Mouse (Mus musculus) c-Kit-positive CD71-positive TER-119-positive erythroid progenitor cells, embryonic 14.5 days (primary cell): ENCODE data around the gene Egfem1.

ENCODE experiments used
- DNase-seq: peaks from one replicate; pipeline ENCODE4 v3.0.0-alpha.2; 2013; ENCODE audit warnings: low spot score

Gene Egfem1

DNA sequence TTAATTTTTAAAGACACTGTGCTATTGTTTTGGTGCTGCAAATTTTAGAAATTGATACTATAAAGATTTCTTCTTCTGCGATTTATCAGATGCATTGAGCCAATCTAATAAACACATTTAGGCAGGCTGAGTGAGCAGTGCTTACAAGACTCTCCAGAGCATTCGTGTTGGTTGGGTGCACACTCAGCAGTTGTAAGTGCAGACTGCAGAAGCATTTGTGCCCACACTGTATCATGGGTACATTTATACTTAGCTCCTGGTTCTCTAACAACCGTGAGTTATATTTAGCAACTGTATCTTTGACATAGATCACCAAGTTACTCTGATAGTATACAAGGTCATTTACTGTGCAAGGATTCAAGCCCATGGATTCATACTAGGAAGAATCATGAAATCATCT is 264.0 kb downstream of the Egfem1 start:
- no peak for DNase-seq

DNA sequence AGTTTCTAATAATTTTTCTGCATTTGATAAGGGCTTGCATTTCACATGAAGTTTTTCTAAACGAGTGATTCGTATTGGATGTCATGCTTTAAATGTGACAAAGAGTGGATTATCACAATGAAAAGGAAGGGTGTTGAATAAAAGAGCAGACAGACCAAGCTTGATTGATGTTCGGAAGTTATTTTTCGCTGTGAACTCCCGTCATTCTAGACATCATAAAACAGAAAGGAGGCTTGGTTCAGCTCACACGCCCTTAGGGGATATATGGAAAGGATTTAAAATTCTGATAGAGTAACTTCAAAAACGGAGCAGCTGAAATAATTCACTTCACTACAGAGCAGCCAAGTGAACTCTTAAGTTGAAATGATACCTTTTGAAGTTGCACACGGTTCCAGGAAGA is 285.1 kb downstream of the Egfem1 start:
- no peak for DNase-seq

DNA sequence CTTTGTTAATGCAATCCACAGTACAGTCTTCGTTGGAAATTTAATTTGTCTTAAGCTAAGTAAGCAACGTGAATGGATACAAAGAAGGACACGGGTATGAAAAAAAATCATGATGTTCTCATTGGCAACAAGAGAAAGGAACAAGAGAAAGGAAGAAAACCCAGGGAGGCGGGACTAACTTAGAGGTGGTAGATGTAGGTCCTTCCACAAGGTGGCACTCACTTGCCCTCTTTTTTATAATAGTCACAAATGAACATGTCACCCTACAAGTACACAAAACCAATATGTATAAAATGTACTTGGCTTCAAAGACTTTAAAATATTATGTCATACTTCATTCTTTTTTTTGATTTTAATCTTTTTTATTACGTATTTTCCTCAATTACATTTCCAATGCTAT is 288.7 kb downstream of the Egfem1 start:
- no peak for DNase-seq

DNA sequence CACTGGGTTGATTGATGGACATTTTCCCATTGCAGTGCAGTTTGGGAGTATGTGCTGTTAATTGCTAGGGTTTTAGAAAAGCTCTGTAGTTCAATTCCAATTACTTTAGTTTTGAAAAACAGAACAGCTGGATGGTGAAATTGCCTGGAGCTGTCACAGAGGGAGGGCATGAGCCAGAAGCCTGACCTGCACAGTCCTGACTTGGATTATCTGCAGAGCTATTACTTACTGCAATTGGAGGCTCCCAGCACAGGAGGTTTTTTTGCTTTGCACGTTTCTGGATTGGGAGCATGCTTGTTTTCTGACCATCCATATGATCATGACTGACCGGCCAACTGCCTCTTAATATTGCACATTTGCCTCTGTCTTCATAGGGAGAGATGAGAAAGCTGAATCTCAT is 299.4 kb downstream of the Egfem1 start:
- DNase-seq: no peak

DNA sequence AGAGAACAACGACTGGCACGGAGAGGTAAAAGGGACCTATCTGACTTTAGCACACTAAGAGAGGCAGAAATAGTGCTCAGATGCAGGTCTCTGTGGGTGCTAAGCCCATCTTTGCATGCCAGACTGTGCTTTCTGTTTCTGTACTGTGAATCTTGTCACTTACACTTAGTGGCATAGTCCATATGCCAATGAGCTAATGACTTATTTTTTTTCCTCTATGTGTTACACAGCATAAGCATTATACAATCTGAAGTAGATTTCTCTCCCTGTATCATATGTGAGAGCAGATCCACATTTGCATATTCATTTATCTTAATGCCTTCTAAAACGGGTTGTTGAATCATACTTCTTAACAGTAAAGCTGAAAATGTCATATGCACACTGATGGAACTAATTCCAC is 317.2 kb downstream of the Egfem1 start:
- no peak for DNase-seq

DNA sequence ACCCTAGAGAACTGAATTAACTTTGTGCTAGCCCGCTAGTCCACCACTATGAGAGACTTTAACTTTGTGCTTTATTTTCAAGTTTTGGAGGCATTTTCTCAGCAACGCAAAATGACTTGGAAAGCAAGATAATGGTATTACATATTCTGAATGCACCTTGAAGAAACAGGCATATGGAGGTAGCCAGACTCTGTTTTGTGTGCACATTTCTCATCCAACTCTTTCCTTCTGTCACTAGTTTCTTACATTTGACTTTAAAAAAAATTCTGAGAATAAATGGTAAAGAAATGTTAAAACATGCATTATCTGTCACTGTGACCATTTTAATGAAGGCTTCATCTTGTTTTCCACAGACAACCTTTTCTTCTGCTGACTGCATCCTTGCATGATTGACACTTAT is 339.8 kb downstream of the Egfem1 start:
- DNase-seq: no peak

DNA sequence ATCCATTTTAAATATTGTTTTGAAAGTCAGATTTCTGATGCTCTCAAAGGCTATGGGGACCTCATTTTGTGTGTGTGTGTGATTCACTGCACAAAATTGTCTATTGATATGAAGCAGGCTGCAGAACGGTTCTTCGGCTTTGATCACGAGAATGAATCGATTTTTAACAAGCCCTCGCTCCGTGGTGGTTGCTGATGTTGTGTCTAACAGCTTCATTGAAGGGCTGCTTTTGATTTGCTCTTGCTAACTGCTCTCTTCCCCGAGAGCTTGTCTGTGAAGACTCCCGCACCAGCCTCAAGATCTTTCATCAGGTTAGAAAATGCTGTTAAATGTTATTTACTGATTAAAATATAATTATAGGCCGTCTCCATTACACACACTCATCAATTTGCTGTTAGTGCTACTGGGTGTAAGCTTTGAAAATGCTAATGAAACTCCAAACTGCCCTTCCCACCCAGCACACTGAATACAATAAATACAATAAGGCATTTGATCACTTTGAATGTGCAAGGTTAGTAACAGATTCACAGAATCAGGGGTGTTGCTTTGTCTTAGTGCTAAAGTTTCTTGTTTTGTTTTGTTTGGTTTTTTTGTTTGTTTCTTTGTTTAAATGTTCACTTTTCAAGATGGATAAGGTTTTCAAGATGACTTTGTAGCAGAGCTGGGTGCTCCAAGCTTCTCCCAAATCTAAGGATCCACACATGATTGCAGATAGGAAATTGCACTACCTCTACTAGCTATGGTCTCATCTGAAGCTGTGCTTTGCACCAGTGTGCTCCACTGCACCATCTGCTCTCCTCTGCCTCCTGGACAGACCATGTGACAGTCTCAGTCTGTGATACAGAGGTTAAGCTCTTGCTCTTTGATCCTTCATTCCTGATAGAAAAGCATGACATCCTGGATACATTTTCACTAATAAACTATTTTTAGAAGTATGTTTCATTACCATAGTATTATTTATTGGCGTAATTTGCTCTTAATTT is 350.6 kb downstream of the Egfem1 start:
- DNase-seq: no peak

DNA sequence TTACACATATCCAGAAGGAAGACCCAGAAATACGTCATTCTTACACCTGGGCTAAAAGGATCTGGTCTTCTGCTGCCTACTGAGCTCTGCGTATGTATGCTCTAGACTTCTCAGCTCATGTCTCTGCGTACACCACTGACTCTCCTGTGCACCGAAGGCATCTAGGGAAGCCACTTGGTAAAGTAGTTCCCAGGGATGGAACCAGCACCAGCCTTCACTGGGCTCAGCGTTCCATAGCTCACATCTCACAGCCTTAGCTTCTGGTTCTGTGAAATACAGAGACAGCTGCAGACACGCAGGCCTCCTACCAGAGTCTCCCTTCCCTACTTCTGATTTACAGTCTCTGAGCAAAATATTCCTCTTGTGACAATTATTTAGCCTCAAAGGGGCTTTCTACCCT is 361.2 kb downstream of the Egfem1 start:
- DNase-seq: no peak

DNA sequence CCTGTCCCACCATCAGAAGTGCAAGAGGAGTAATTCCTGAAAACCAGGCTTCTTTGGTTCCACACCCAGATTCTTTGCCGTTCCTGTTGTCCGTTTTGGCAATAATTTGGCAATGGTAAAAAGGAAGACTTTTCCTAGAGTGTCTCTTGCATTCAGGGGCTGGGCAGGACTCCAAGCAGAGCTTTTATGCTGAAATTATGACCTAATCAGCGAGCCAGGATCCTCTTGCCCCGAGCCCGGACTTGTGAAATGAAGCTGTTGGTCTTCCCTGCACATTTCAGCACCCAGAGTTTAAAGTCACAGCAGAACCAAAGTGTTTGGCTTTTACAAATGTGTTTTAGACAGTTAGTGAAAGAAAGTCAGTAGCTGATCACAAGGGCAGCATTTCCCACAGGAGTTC is 362.8 kb downstream of the Egfem1 start:
- no peak for DNase-seq

DNA sequence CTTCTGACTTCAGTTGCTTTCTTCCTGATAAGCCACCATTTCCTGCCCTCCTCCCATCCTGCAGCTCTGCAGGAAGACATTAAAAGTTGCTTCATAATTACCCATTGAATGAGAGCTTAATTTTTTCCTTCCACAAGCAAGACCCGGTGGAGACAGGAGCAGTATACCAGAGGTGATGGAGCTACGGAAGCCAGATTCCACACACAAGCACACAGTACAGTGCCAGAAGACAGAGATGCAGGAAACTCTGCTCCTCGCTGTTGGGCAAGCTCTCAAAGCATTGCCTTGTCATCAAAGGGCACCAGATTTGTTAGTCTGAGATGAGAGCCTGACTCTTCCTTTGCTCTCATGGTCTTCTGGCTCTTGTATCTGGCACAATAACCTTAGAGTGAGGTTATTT is 364.3 kb downstream of the Egfem1 start:
- no peak for DNase-seq

DNA sequence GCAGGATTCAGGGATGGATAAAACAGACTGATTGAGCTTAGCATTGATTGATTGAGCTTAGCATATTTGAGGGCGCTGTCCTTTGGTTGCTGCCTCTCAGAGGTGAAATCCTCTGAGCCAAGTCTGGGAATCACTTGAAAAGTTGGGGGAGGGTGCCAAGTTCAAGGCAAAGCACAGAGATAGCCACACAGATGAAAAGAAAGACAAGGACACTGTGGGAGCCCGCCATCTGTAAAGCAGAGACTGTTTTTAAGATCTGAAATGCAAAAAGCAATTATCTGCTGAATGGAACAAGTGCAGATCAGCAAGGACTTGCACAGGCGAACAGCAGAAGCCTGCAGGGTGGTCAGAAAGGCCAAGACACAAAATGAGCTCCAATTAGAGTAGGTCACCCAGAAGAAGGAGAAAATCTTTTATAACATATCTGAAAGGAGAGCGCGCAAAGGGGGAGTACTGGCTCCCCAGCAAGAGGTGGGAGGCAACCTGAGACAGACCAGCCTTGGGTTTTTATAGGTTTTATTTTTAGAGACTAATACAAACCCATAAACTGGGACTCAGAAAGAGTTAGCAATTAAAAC is 367.1 kb downstream of the Egfem1 start:
- no peak for DNase-seq

DNA sequence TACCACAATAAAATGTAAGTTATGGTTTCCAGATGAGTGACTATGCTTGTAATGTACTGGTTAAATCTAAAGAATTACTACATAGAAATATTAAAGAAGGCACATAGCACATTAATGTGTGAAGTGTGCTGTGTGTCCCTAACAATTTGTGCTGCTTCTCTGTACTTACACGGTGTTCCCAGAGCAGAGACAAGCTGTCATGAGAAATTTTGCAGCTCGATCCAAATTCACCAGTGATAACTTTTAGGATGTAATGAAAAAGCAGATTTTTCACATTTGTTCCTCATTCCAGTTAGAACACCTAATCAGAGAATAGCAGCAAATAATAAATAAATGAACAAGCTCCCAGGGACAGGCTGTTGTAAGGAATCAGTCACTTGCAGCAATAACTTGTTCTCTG is 416.4 kb downstream of the Egfem1 start:
- DNase-seq: no peak

DNA sequence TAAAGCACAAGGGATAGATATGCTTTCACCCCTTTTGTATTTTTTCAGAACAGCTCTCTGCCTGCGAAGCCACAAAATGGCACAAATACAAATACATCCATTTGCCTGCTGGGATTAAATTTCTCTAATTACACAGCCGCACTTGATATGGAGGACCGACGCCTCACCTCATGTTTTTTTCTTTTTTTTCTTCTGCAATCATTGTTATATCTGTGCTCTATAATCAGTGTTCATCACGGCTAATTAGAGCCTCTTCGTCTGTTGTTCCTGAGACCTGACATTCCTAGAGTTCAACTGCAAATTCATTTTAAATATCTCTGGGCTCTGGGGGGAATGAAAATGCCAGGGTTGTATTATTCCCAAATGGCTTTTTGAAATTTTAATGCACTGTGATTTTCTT is 417.4 kb downstream of the Egfem1 start:
- DNase-seq: no peak

DNA sequence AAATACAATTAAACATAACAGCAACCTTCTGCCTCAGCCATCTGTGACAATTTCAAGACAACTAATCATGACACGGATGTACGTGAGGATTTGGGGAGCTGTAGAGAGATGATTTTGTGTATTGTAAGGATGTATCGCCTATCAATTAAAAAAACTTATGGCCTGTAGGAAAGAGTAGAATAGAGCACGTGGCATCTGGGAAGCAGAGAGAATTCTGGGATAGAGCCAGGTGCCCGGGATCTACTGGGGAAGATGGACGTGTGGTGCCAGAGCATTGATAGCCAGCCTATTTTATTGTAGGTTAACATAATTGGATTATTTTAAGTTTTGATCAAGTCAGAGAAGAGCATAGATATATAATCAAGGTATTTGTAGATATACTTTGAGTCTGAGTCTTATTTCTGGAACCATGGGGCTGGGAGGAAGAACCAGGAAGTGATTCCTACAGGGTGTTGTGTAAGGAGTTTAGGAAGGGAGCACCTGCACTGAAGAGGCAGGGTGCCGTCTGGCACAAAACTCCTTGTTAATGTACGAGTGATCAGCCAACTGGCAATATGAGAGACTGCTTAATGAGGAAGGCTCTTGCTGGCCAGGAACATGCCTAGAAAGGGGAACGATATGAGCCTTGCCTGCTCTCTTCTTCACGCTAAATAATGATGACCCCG is 443.6 kb downstream of the Egfem1 start:
- DNase-seq: no peak

DNA sequence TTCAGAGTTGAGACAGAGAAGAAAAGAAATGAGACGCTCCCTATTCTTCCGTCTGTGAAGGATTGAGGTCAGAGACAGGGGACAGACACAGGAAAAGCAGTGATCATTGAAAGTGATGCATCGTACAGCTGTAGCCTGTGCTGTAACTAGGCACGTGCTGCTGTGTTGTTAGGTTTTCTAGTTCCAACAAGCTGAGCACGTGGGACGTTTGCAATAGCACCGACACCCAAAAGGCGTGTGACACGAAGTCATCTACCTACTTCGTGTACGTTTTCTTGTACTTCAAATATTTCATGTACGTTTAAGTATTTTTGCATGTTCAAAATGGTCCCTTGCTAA is 444.1 kb downstream of the Egfem1 start:
- no peak for DNase-seq

DNA sequence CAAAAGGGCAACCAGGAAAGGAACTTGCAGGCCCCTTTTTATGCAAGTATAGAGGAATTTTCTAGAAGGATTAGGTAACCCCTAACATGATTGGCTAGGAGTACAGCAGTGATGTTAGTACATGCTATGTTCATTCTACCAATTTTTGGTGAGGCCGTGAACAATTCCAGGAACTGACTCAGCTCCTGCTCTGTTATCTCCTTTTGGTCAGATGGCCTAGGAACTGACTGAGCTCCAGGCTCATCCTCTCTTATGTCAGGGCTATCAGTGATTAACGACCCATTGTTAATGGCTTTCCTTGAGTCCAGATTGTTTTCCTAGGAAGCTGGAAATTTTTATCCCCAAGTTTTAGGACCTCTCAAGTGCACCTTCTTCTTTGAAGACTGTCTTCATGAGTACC is 457.4 kb downstream of the Egfem1 start:
- no peak for DNase-seq

DNA sequence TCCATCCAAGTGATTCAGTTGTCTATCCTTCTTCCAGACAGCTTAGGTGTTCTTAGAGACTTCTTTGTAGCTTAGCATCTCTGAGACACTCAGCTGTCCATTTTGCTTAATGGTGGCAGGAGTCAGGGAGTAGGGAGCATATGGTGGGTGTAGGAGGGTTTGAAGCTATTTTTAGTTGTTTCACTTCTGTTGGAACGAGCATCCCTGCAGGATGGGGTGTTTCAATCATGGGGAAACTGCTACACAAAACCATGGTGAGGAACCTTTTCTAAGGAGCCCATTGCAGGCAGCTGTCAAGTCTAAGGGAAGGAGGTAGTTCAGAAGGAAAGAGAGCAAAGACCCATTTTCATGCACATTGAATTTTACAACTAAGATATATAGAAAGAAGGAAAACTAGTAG is 458.1 kb downstream of the Egfem1 start:
- no peak for DNase-seq

DNA sequence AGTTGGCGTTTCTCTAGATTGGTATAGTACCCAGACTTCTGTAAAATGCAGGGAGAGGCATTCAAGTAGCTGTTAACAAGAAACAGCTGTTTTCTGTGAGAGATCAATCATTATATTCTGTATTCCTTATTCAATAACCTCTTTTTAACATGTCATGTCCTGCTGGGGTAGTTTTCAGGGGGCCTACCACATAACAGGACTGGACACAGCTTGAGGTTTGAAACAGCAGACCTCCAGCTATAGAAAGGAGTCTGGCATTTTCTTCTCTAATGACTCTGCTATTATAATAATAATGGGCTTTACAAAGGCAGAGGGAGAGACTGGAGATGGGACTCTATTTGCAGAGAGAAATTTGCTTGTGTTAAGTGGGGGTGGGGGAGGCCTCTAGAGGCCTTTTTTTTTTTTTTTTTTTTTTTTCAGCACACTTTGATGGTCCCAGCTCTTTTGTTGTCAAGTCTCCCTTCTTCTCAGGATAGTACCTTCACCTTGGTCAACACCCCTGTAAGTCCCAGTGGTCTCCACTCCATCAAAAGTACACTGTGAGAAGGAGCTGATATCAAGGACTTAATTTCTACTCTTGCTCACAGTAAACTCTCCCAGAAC is 459.8 kb downstream of the Egfem1 start:
- DNase-seq: no peak

DNA sequence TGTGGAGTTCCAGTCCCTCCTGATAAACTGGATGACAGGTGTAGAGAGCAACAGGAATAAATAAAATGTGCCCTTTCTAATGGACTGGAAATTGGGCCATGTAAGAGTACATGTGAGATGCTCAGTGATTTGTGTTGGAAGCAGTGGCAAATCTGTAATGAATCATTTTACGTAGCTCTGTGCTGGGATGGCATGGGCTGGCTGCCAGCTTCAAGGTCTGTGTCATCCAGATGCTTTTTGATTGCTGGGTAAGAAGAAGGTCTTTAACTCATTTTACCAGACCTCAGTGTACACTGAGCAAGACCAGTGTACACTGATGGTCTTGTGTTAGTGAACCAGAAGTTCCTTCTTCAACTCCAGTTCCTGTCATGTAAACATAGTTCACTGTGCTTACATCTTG is 462.2 kb downstream of the Egfem1 start:
- no peak for DNase-seq

DNA sequence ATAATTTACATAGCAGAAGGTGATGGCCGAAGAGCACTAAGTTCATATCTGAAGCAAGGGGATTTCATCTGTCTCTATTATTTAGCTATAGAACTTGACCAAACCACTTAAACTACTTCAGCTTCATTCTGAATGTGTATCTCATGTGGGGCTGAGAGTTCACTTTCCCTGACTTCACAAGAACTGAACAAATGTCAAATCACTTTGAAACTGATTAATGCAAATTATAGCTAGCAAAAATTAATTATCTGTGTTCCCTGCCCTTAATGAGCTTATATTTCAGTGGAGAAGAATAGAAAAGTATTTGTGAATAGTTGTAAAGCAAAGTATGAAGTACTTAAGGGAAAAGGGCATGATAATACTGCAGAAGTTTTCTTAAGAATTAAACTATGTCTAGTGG is 481.3 kb downstream of the Egfem1 start:
- DNase-seq: no peak

DNA sequence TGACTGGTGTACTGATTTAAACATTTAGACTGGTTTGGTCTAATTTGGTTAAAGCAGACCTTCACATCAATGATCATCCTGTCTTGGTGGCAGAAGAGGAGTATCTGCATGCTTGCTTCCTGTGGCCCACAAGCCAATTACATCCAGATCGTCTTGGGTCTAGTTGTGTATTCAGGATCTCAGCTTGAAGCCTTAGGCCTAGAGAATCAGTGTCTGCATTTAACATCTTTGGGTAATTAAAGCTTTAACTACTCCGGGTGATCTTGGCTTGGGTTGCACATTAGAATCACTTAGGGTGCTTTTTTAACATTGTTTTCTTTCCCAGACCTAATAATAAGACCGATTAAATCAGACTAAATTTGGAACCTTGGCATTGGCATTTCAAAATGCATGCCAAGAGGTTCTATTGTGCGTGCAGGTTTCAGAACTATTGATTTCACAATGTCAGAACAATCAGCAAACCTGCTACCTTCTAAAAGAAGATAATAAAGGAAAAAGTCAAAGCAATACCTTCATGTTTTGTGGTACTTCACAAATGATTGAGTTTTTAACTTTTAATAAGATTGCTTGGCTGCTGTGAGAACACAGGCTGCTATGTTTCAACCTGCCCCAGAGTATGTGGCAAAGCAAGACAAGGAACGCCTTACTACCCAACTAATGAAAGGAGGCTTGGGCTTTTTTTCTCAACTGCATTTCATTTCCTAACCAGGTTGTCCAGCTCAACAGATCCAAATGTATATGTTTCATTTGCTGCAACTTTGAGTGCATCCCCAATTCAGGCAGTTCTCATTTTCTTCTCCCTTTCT is 496.4 kb downstream of the Egfem1 start:
- no peak for DNase-seq

DNA sequence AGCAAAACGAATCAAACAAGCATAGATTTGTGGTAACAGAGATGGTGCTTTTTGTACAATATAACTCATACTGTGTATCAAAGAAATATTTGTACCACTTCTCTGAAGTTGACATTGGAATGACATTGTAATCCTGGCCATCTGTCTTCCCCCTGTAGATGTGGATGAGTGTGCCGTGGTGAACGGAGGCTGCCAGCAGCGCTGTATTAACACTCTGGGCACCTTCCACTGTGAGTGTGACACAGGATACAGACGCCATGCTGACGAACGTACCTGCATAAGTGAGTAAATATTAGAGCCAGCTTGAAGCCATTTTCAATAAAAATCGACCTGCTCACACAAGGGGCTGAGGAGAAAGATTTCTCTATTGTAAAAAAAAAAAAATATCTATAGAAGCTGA is 500.9 kb downstream of the Egfem1 start:
- no peak for DNase-seq
